Mouse (Mus musculus) brown adipose tissue, adult 24 weeks (tissue): Measurements from ENCODE around the gene Cdkal1. TPM values are rescaled to one million over a fixed set of nuclear protein-coding genes. Genes with fewer than 3 reads are reported as not detected.

Source experiments
- H3K27ac ChIP-seq: fragments of 200-500 bp; replicated peaks from 2 replicates; pipeline ENCODE4 v1.5.1; 2012; ENCODE audit warnings: low read depth, mild to moderate bottlenecking, low read length
- H3K4me1 ChIP-seq: fragments of 200-500 bp; 2 replicates; pipeline ENCODE4 v1.6.1; 2012; ENCODE audit warnings: low read length, mixed read lengths; ENCODE audit not compliant: control insufficient read depth, insufficient read depth, insufficient read length
- H3K4me3 ChIP-seq: fragments of 200-500 bp; 2 replicates; pipeline ENCODE4 v1.5.1; 2012; ENCODE audit warnings: low read depth, mild to moderate bottlenecking, low read length, moderate library complexity; ENCODE audit not compliant: insufficient read depth
- polyA plus RNA-seq: library from polyadenylated mRNA; stranded (reverse); fragments of >200 nt; gene quantifications from 2 replicates; pipeline ENCODE4 v1.2.4, GENCODE M21; 2012; ENCODE audit not compliant: missing spikeins, insufficient read depth, insufficient read length

Gene Cdkal1
- polyA plus RNA-seq, 1 experiment = 9.5 TPM

DNA sequence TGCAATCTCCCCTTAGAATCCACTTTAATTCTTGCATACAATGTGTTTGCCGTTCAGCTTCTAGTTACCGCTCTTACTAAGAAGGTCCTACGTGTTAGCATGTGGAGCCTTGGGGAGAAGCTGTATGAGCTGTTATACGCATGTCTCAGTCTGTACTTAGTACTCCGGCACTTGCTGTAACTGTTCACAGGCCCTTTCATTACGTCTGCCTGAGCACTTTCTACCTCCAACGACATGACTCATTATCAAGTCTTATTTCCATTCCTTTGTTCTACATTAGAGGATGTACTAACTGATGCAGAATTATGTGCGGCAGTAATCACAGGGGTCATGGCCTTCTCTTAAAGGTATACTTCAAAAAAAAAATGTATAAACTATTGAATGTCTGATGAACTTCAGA, 89.1 kb downstream of the Cdkal1 start:
- Histone ChIP-seq H3K27ac (no peak overlapping the region), H3K4me1 (peaks cover 8% of the 10 kb centered on the region), H3K4me3 (no peak overlapping the region)

GRCm38 (mm10) chr13:29765296-29765695, 90.2 kb downstream of the Cdkal1 start:
- H3K27ac ChIP-seq = no peak overlapping the region
- H3K4me3 ChIP-seq = no peak overlapping the region
- peaks cover 6% of the 10 kb centered on the region for H3K4me1 ChIP-seq

DNA sequence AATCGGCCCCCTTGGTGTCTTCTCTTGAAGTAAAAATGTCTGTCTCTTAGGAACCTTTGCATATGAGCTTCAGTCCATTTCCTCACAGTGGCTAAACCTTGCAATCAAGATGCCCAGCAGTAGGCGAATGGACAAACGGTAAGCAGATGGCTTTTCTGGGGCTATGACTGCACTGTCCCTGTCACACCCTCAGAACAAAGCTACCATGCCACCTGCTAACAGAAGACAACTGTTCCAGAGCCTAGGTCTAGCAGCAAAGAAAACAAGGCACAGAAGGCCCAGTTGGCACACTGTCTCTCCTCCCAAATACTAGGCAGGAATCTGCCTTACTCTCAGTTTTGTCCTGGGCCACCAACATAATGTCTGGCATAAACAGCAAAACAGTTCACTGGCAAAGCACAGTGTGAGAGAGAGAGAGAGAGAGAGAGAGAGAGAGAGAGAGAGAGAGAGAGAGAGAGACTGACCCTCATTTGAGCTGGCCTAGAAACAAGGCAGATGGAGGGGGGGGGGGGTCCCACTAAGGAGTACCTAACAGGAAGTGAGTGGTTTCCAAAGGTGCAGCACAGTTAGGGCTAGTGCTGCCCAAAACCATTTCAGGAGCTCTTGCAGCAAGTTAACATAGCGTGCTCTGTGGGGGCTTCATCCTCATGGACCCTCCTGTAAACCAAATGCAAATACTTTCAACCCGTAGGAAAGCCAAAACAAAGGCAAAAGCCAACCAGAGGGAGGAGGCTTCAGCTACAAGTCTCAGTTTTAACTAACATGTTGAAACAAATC, 95.6 kb downstream of the Cdkal1 start:
- no peaks in the 10 kb centered on the region; the same call in 1 of the 2 replicates for H3K4me1 ChIP-seq
- H3K4me3 ChIP-seq = no peak overlapping the region

DNA sequence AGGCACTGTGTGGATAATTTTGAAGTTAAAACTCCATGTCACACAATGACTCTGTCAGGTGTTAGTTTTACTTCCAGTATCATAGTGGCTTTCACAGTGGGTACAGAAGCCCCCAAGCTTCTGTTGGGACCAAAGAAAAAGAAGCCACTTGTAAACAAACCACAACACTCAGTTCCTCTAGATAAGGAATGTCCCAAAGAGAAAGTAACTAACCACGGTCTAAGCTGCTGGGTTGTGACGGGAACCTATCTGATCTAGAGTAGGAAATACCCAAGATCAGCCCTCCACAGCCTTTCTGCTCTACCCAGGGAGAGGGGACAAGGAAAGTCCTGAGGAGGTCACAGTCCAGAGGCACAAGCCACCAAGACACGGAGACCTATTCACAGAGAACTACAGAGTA, 99.4 kb downstream of the Cdkal1 start:
- Histone ChIP-seq H3K4me3 (no peak overlapping the region; the same call in 1 of the 2 replicates), H3K27ac (peak overlapping the region; percentile 65), H3K4me1 (no peaks in the 10 kb centered on the region; the same call in 1 of the 2 replicates)

More for the DNA sequence above, 95.6 kb downstream of the Cdkal1 start:
- H3K27ac ChIP-seq = no peak overlapping the region

DNA sequence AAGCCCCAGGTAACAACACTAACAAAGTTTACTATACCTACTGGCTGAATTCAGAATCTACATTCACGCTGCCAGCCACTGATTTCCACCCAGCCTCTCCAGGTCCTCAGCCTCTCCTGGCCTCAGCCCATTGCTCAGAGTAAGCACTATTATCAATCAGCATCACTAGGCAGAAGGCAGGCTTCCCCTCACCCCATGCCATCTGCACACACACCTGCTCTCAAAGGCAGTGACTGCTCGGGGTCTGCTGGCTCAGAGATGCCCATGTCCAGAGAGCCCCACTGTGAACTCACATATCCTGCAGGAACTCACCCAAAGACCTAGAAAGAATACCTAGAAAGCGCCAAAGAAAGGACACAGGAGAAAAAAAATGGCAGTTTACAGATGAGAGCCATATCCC, 102.2 kb downstream of the Cdkal1 start:
- Histone ChIP-seq H3K27ac (no peak overlapping the region), H3K4me3 (no peak overlapping the region), H3K4me1 (no peaks in the 10 kb centered on the region; the same call in 1 of the 2 replicates)

GRCm38 (mm10) chr13:29752061-29752460, 103.4 kb downstream of the Cdkal1 start:
- H3K4me1 ChIP-seq = no peaks in the 10 kb centered on the region
- no peak overlapping the region for H3K4me3 ChIP-seq
- H3K27ac ChIP-seq = no peak overlapping the region

GRCm38 (mm10) chr13:29751201-29751600, 104.3 kb downstream of the Cdkal1 start:
- Histone ChIP-seq H3K27ac (no peak overlapping the region), H3K4me1 (0 out of 2 replicates have a peak, but pooled peaks cover 2% of the 10 kb centered on the region)

DNA sequence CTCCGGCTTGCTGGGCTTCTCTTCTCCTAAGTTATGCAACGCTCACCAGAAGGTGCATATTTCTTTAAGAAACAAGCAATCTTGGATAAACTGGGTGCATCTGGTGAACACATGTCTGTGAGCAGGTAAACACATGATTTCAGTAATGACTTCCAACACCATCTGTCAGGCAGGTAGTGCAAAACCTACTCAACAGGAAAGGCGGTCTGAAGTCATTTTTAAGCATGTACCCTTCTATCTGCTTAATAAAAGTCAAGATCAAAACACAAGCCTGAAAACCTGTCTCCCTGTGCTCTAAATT, 108.2 kb downstream of the Cdkal1 start:
- Histone ChIP-seq H3K27ac (no peak overlapping the region), H3K4me3 (no peak overlapping the region), H3K4me1 (0 out of 2 replicates have a peak, but pooled peaks cover 2% of the 10 kb centered on the region)

More at GRCm38 (mm10) chr13:29751201-29751600, 104.3 kb downstream of the Cdkal1 start:
- no peak overlapping the region for H3K4me3 ChIP-seq

DNA sequence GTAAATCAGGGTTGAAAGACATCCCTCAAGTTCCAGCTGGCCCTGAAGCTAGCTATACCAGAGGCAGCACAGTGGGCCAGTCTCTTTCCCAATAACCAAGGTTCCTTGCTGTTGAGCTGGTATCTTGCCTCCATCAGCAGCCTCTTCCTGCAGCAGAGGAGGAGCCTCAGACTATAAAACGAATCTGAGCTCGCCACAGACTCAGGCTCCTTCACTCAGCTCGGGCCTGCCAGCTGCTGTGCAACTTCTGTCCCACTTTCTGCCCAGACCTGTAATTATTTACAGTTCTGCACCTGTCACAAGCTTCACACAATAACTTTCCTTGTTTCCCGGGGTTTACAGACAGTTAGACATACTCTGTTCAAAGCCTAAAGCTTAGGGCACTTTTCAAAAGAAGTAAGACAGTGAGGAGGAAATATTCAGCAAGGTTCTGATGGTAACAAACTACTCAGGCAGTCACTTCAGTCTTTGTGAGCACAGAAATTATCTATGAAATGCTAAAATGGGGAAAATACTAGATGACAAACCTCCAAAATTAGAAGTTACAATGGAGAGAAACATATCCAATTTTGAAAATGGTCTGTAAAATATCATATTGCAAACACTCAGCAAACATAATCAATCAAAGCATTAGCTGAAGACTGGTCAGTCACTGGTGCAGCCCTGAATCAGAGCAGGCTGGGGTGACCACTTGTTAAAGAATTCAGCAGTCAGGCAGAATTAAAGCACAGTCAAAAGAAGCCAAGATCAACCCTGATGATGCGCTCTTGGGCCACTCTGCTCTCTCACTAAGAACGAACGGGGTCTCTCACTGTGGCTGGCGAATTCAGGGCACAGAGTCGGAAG, 108.8 kb downstream of the Cdkal1 start:
- H3K4me3 ChIP-seq = no peak overlapping the region
- H3K4me1 ChIP-seq = 0 out of 2 replicates have a peak, but pooled peaks cover 2% of the 10 kb centered on the region
- H3K27ac ChIP-seq = no peak overlapping the region

- Histone ChIP-seq H3K4me3 (no peak overlapping the region), H3K4me1 (0 out of 2 replicates have a peak, but pooled peaks cover 2% of the 10 kb centered on the region), H3K27ac (no peak overlapping the region)
Measured at GRCm38 (mm10) chr13:29745073-29745472, 110.4 kb downstream of the Cdkal1 start.

- Histone ChIP-seq H3K4me1 (0 out of 2 replicates have a peak, but pooled peaks cover 2% of the 10 kb centered on the region), H3K27ac (no peak overlapping the region), H3K4me3 (no peak overlapping the region)
Measured at GRCm38 (mm10) chr13:29744188-29744587, 111.3 kb downstream of the Cdkal1 start.

DNA sequence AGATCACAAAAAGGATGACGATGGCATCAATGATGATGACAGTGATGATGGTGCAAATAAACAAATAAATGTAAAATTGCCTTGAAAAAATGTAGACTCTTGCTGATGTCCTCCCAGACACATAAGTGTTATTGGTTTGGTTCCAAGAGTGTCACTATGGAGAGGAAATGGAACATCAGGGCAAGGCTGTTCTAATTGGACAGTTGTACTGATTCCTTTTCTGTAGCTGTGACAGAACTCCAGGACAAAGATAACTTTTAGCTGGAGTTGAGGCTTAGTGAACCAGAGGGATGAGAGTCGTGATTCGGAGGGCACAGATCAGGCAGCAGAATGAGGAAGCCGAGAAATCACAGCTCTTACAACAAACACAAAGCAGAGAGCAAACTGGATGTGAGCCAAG, 111.7 kb downstream of the Cdkal1 start:
- Histone ChIP-seq H3K4me1 (0 out of 2 replicates have a peak, but pooled peaks cover 2% of the 10 kb centered on the region), H3K4me3 (no peak overlapping the region), H3K27ac (no peak overlapping the region)

DNA sequence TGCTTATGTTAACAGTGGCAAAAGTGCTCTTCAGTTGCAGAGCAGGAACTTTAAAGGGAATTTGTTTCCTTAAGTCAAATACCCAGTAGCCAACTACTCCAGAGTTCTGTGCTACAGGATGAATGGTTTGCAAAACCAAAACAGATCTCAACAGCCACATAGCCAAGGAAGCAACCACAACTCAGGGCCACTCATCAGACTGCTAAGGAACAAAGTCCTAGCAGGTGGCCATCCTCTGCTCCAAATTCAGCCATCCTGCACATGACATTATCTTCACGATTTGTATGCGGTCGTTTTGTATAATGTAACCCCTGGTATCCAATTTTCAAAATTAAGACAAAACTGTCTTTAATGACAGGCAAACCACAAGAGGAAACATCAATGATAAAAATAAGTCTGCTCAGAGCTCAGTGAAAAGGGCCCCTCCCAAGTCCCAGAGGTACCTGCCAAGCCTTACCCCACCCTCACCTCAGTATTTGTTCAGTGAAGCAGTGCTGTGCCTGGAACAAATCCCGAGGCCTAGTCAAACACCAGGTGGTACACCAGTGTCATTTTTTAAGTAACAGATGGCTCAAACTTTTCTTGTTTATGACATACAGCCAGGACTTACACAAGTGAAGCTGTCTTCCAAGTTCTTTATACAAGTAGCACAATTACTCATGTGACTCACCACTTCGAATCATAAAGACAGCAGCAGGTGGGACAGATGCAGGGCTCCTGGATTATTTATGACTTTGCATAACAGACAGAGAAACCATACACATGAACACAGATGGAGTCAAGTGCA, 117.6 kb downstream of the Cdkal1 start:
- H3K4me3 ChIP-seq = no peak overlapping the region
- no peak overlapping the region for H3K27ac ChIP-seq
- H3K4me1 ChIP-seq = no peaks in the 10 kb centered on the region

GRCm38 (mm10) chr13:29734496-29734895, 121.0 kb downstream of the Cdkal1 start:
- Histone ChIP-seq H3K27ac (no peak overlapping the region), H3K4me1 (no peaks in the 10 kb centered on the region), H3K4me3 (no peak overlapping the region)
